Mouse (Mus musculus): Measurements from ENCODE around the gene Csrnp1. TPM values are rescaled to one million over a fixed set of nuclear protein-coding genes. Genes with fewer than 3 reads are reported as not detected.

Csrnp1 gene
- total RNA-seq, 4 experiments from 2014 or later, result 12.1 to 24.1 (median 14.6) TPM

GRCm38 (mm10) chr9:120002893-120003292 lies 18.4 kb upstream of the Csrnp1 start:
- DNase-seq (ENCODE audit: low spot score in 2 of 2), result no peak

- peak in 1 of 2 experiments; percentile 52 for DNase-seq (ENCODE audit: low spot score in 2 of 2)
Measured at GRCm38 (mm10) chr9:120001945-120002725, 17.7 kb upstream of the Csrnp1 start.

GRCm38 (mm10) chr9:120000761-120001160 lies 16.3 kb upstream of the Csrnp1 start:
- no peak for DNase-seq (ENCODE audit: low spot score in 2 of 2)

- DNase-seq (ENCODE audit: low spot score in 2 of 2), result no peak
Measured at GRCm38 (mm10) chr9:119999636-120000035, 15.2 kb upstream of the Csrnp1 start.

GRCm38 (mm10) chr9:119998776-119999175 lies 14.3 kb upstream of the Csrnp1 start:
- no peak for DNase-seq (ENCODE audit: low spot score in 2 of 2)

- DNase-seq (ENCODE audit: low spot score in 2 of 2), result no peak
Measured at GRCm38 (mm10) chr9:119996080-119996479, 11.6 kb upstream of the Csrnp1 start.

- no peak for DNase-seq (ENCODE audit: low spot score in 2 of 2)
Measured at GRCm38 (mm10) chr9:119994207-119994606, 9.7 kb upstream of the Csrnp1 start.

- no peak for DNase-seq (ENCODE audit: low spot score in 2 of 2)
Measured at GRCm38 (mm10) chr9:119993092-119993844, 8.8 kb upstream of the Csrnp1 start.

GRCm38 (mm10) chr9:119991310-119991709 lies 6.9 kb upstream of the Csrnp1 start:
- DNase-seq (ENCODE audit: low spot score in 2 of 2), result no peak

GRCm38 (mm10) chr9:119988304-119988703 lies 3.8 kb upstream of the Csrnp1 start:
- no peak for DNase-seq (ENCODE audit: low spot score in 2 of 2)

- no peak for DNase-seq (ENCODE audit: low spot score in 2 of 2)
Measured at GRCm38 (mm10) chr9:119985881-119986574, 1.6 kb upstream of the Csrnp1 start.

- DNase-seq (ENCODE audit: low spot score in 2 of 2), result peak; percentile 69 to 84
Measured at GRCm38 (mm10) chr9:119983585-119984535, 598 bp downstream of the Csrnp1 start.

GRCm38 (mm10) chr9:119982956-119983551 lies 1.4 kb downstream of the Csrnp1 start:
- no peak for DNase-seq (ENCODE audit: low spot score in 2 of 2)

GRCm38 (mm10) chr9:119982241-119982811 lies 2.1 kb downstream of the Csrnp1 start:
- DNase-seq (ENCODE audit: low spot score in 2 of 2), result no peak

GRCm38 (mm10) chr9:119981183-119982179 lies 3.0 kb downstream of the Csrnp1 start:
- no peak for DNase-seq (ENCODE audit: low spot score in 2 of 2)

GRCm38 (mm10) chr9:119980770-119981182 lies 3.7 kb downstream of the Csrnp1 start:
- no peak for DNase-seq (ENCODE audit: low spot score in 2 of 2)

GRCm38 (mm10) chr9:119979749-119980148 lies 4.7 kb downstream of the Csrnp1 start:
- DNase-seq (ENCODE audit: low spot score in 2 of 2), result no peak

- peak; percentile 62 to 73 for DNase-seq (ENCODE audit: low spot score in 2 of 2)
Measured at GRCm38 (mm10) chr9:119978811-119979441, 5.5 kb downstream of the Csrnp1 start.
